Comparison of ENCODE assay signal across 24 mouse cellular contexts in the genomic region with DNA sequence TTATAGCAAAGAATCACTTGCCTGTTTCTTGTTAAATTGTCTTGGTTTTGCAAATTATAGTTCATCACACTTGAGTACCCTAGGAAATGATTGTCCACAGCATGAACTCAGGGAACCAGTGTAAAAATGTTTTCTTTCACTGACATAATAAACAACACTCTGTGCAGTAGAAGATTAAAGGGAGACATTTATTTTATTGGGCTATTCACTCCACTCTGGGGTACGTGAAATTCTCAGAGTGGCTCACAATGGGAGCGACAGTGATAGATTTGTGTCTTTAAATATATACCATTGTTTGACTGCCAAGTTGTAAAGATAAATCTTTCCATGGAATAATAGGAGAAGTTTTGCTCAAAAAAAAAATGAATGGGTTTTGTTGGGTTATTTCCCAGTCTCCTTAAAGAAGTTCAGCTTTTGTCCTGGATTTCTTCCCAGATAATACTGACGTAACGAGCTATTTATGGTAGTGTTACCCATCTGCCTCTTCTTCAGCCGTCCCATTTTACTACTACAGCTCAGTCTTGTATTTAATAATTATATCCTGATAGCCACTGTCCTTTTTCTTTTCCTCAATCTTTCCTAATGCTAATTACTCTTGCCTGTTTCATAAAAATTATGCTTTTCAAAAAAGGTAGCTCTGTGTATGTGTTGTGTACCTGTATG.
DNase-seq lines count a peak whose midpoint lies in the region; ATAC-seq and TF ChIP-seq lines count a peak whose summit lies in the region.
"Had no signal": no experiment of that assay in that cellular context is flagged by ENCODE, and none has a peak within 500 bp of the region (broad histone marks: within the 10 kb centered on the region; RNA-seq: fewer than 3 reads in every experiment).

No protein-coding gene starts in this region.

- H3K9me3 ChIP-seq in neural tube, embryonic 14.5 days (ENCODE audit: control insufficient read depth, low read length) = no peaks in the 10 kb centered on the region
- H3K9me3 ChIP-seq in heart, embryonic 10.5 days = no peaks in the 10 kb centered on the region
- H3K9me3 ChIP-seq: forebrain, embryonic 10.5 days; heart, embryonic 15.5 days; hindbrain, embryonic 15.5 days; kidney, embryonic 15.5 days; limb, embryonic 12.5 days; liver, embryonic 12.5 days; midbrain, embryonic 13.5 days had no signal

- H3K36me3 ChIP-seq in kidney, adult 2 months (ENCODE audit: control insufficient read depth, insufficient read depth, low read length) = no peaks in the 10 kb centered on the region
- no peaks in the 10 kb centered on the region for H3K36me3 ChIP-seq in neural tube, embryonic 14.5 days (ENCODE audit: control insufficient read depth, insufficient read depth, low read length)
- no peaks in the 10 kb centered on the region for H3K36me3 ChIP-seq in heart, embryonic 10.5 days
- H3K36me3 ChIP-seq: forebrain, embryonic 10.5 days; heart, embryonic 15.5 days; hindbrain, embryonic 15.5 days; kidney, embryonic 15.5 days; limb, embryonic 12.5 days; liver, embryonic 12.5 days; midbrain, embryonic 13.5 days had no signal

- no peak for TF ChIP-seq POLR2A in kidney, adult 2 months (IDR thresholded peaks at IDR 0.05; ENCODE audit: low read depth, low read length)
- no peak for TF ChIP-seq POLR2A in brain, embryonic 14.5 days (IDR thresholded peaks at IDR 0.05; ENCODE audit: borderline replicate concordance, extremely low read depth, insufficient read depth, insufficient read length, poor library complexity, severe bottlenecking)

- no peak overlapping the region for H3K27ac ChIP-seq in kidney, adult 2 months (ENCODE audit: insufficient read depth, low read depth, low read length)
- no peak overlapping the region for H3K27ac ChIP-seq in neural tube, embryonic 14.5 days (ENCODE audit: low read depth, low read length)
- no peak overlapping the region for H3K27ac ChIP-seq in heart, embryonic 10.5 days
- H3K27ac ChIP-seq: forebrain, embryonic 10.5 days; gastrocnemius, adult 2 months; heart, embryonic 15.5 days; hindbrain, embryonic 15.5 days; kidney, embryonic 15.5 days; limb, embryonic 12.5 days; liver, embryonic 12.5 days; midbrain, embryonic 13.5 days had no signal

- H3K4me3 ChIP-seq in kidney, adult 2 months (ENCODE audit: insufficient read depth, low read depth, low read length) = no peak overlapping the region
- no peak overlapping the region for H3K4me3 ChIP-seq in neural tube, embryonic 14.5 days (ENCODE audit: low read depth, low read length)
- H3K4me3 ChIP-seq in heart, embryonic 10.5 days = no peak overlapping the region
- H3K4me3 ChIP-seq: forebrain, embryonic 10.5 days; gastrocnemius, adult 2 months; heart, embryonic 15.5 days; hindbrain, embryonic 15.5 days; kidney, embryonic 15.5 days; limb, embryonic 12.5 days; liver, embryonic 12.5 days; midbrain, embryonic 13.5 days had no signal

- no peak overlapping the region for H3K4me2 ChIP-seq in neural tube, embryonic 14.5 days (ENCODE audit: low read depth, low read length)
- H3K4me2 ChIP-seq: heart, embryonic 15.5 days; hindbrain, embryonic 15.5 days; kidney, embryonic 15.5 days; limb, embryonic 12.5 days; liver, embryonic 12.5 days; midbrain, embryonic 13.5 days had no signal

- peak; percentile 3 for DNase-seq in kidney, adult 2 months
- no peak for DNase-seq in kidney, adult 8-10 months
- peak; percentile 37 for DNase-seq in brain, adult 2 months (ENCODE audit: low read depth, low spot score)
- peak; percentile 34 for DNase-seq in brain, embryonic 14.5 days (ENCODE audit: low read depth)
- DNase-seq in layer of hippocampus, adult 9-11 months = no peak
- DNase-seq in heart, embryonic 10.5 days (ENCODE audit: low spot score) = no peak
- DNase-seq: adrenal gland, adult 2 months; cerebellum, adult 18-20 months; cerebellum, postnatal 36 days; gastrocnemius, adult 2 months; heart, postnatal 36 days; layer of hippocampus, postnatal 36 days; lung, adult 18-20 months; right cerebral cortex, postnatal 14 days; spleen, adult 18-20 months; thymus, postnatal 14 days had no signal

- no peak for TF ChIP-seq CTCF in kidney, adult 2 months (conservative IDR thresholded peaks at IDR 0.05; ENCODE audit: insufficient read depth, insufficient read length, low read depth, low read length)
- no peak for TF ChIP-seq CTCF in brain, embryonic 14.5 days (IDR thresholded peaks at IDR 0.05; ENCODE audit: borderline replicate concordance, extremely low read depth, insufficient read depth, insufficient read length)

- no peaks in the 10 kb centered on the region for H3K4me1 ChIP-seq in kidney, adult 2 months (ENCODE audit: control insufficient read depth, insufficient read depth, low read length)
- H3K4me1 ChIP-seq in neural tube, embryonic 14.5 days (ENCODE audit: control insufficient read depth, insufficient read depth, low read length) = no peaks in the 10 kb centered on the region
- no peaks in the 10 kb centered on the region for H3K4me1 ChIP-seq in heart, embryonic 10.5 days
- H3K4me1 ChIP-seq: forebrain, embryonic 10.5 days; heart, embryonic 15.5 days; hindbrain, embryonic 15.5 days; kidney, embryonic 15.5 days; limb, embryonic 12.5 days; liver, embryonic 12.5 days; midbrain, embryonic 13.5 days had no signal

- 35% methylated on average over 5 of the region's 5 CpGs for WGBS in kidney, adult 2 months
- 7% methylated on average over 5 of the region's 5 CpGs for WGBS in neural tube, embryonic 14.5 days
- 77% methylated on average over 5 of the region's 5 CpGs for whole genome bisulfite sequencing in heart, embryonic 10.5 days

- no peak overlapping the region for H3K9ac ChIP-seq in neural tube, embryonic 14.5 days (replicated peaks; ENCODE audit: low read depth, low read length)
- H3K9ac ChIP-seq: heart, embryonic 15.5 days; hindbrain, embryonic 15.5 days; kidney, embryonic 15.5 days; limb, embryonic 12.5 days; liver, embryonic 12.5 days; midbrain, embryonic 13.5 days had no signal

- ATAC-seq in neural tube, embryonic 14.5 days (ENCODE audit: low read depth) = peak; percentile 86
- ATAC-seq: liver, embryonic 12.5 days; midbrain, embryonic 13.5 days had no signal

- H3K27me3 ChIP-seq in kidney, adult 2 months (replicated peaks; ENCODE audit: control insufficient read depth, insufficient read depth, low read length) = no peaks in the 10 kb centered on the region
- no peaks in the 10 kb centered on the region for H3K27me3 ChIP-seq in neural tube, embryonic 14.5 days (ENCODE audit: control insufficient read depth, insufficient read depth, low read length)
- no peaks in the 10 kb centered on the region for H3K27me3 ChIP-seq in heart, embryonic 10.5 days (ENCODE audit: insufficient read depth, poor library complexity, severe bottlenecking)
- H3K27me3 ChIP-seq: heart, embryonic 15.5 days; hindbrain, embryonic 15.5 days; kidney, embryonic 15.5 days; limb, embryonic 12.5 days; liver, embryonic 12.5 days; midbrain, embryonic 13.5 days had no signal

Comparison
In these comparisons a context has a peak if more than half of its experiments do, and no peak if none do; other contexts are left out.
1. DNase-seq: peak in kidney, adult 2 months (single experiment), brain, adult 2 months (single experiment) and brain, embryonic 14.5 days (single experiment); none in kidney, adult 8-10 months (0 of 2), layer of hippocampus, adult 9-11 months (single experiment) and heart, embryonic 10.5 days (single experiment).